Mouse (Mus musculus): Measurements from ENCODE around the gene Rb1.

Gene Rb1

DNA sequence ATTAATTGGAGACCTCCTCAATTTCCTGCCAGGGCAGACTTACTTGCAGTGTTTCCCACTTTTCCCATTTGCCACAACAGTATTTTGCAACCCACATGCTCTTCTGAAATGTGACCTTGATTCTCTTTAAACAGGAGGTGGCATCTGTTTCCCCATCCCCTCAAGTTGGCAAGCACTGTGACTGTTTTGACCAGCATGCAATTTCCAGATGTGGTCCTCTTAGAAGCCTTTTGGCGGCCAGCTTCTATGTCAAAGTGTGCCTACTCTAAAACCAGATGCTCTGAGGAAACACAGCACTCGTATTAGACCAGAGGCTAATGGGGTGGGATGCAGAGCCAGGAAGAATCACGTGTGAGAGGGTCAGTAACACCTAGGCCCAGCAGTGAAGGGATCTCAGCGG lies 67.4 kb downstream of the Rb1 start:
- peak; percentile 88 for DNase-seq (ENCODE audit: low read depth)

DNA sequence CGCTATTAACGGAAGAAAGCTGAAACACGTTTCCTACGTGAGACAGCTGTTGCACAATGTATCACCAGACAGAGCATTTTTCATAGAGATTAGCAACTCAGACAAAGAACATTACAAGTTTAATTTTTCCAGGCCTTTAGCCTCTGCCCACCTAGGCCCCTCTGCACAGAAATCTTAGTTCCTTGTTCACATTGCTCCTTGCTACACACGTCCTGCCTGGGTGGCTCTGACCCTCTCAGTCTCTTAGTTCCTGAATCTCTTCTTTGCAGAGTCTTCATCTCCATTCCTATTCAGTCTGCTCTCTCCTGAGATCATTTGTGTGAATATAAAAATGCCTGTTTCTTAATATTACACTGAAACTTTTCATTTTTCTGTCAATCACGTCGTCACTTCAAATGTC lies 68.3 kb downstream of the Rb1 start:
- peak; percentile 76 for DNase-seq (ENCODE audit: low read depth)

DNA sequence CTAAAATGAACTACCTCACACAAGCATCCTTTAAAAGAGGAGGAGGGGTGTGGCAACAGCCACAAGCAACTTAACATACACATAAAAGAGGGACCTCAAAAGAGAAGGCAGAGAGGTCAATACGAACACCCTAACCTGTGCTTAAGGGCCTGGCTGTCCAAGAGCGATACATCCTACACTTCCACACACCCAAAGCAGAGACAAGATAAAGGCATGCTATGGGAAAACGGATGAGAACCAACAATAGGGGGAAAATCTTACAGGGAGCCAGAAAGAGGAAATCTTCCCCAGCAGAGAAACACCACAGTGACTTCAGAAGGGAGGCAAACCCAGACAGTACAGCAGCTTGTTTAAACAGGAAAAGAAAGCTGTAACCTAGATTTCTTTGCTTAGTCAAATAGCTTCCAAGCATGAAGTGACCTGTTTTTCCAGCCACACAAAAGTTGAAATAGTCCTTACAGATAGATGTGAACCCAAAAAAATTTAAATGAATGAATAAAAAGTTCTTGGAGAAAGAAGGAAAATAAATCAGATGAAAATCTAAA lies 70.1 kb downstream of the Rb1 start:
- DNase-seq (ENCODE audit: low read depth): peak; percentile 26

DNA sequence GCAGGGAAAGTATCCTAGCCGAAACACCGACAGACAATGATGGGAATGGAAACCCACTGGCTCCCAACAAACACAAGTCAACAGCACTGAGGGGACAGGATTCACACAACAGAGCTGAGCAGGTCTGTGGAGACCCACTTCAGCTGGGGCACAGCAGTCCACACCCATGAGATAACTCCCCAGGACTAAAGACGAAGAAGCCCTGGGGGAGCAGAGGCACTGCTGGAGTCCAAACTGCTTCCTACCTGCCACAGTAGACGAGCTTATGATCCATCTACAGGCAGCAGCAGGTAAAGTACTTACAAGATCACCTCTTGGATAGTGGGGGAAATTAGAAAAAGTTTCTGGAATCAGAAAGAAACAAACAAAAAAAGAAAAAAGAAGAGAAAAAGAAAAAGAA lies 71.2 kb downstream of the Rb1 start:
- DNase-seq (ENCODE audit: low read depth): no peak

DNA sequence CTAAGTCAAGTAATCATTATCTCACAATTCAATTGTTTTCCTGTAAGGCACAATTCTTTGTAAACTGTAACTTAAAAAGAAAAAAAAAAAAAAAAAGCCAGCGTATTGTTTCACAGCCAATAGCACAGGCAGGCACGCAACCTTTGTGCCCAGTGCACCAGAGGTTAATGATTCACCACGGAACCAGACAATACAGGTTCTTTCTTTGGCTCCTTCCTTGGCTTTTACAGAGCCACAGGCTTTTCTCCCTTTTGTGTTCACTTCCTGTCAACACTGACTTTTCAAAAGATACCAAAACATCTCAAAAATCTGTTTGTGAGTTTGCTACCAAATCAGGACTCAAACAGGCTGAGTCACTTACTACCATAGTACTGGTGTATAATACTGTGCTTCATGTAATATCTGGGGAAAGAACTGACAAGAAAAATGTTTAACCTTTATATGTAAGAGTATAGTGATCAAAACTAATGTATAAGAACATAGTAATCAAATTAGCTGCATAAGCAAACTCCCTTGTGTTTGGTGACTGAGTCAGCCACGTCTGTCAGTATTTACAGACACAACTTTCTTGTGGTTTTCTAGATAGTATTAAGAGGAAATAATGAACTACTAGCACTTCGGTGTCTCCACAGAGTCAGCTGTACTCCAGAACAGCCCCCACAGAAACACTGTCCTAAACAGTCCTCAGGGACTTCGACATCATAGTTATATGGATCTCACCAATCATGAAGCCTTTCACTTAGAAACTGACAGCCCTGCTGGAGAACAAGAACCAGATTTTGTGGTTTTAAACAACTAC lies 72.0 kb downstream of the Rb1 start:
- peak; percentile 68 for DNase-seq (ENCODE audit: low read depth)

DNA sequence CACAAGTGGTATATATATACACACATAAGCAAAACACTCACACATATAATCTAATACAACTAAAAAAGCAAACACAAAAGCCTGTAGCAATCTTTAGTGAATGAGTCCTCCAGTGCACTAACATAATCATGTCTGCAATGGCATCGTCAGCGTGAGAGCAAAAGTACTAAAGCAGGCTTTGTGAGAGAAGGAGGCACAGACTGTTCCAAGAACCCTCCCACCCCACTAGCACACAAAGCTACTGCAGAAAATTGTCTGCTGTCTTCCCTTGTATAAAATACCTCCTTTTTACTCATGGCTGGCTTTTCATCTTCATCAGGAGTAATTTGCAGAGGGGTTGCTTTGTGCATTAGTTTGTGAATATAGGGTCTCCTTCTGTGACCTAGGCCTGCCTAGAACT lies 73.3 kb downstream of the Rb1 start:
- no peak for DNase-seq (ENCODE audit: low read depth)

DNA sequence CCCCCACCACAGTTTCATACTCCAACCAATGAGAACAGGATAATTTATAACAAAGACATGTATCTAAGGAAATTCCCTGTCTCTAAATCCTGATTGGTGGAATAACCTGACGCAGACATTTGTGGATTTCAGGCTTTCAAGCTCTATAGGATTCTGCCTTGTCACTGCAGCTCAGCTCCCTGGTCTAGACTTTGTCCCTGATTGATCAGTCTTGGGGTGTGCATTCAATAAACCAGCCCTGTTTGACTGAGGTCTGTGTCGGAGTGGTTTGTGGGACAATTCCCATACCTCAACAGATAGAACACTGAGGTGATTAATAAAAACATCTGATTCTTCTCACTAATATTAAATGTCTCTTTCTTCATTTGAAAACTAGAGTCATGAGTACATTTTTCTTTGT lies 75.6 kb downstream of the Rb1 start:
- no peak for DNase-seq (ENCODE audit: low read depth)

DNA sequence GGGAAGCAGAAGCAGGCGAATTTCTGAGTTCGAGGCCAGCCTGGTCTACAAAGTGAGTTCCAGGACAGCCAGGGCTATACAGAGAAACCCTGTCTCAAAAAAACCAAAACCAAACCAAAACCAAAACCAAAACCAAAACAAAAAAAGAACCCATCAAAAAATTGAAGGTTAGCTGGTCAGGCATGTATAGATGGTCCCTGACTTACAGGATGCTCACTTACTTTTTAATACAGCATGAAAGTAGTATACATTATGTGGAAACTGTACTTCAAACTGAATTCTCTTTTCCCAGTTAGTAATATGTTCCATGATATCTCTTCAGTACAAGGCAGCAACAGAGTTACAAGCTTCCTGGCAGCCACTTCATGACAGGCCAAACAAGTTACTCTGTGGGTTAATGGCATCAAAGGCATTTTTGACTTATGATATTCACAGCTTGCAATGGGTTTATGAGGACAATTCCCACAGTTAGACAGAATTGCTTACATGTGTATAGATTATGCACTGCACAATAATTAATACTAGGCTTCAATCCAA lies 81.5 kb downstream of the Rb1 start:
- DNase-seq (ENCODE audit: low read depth): no peak

DNA sequence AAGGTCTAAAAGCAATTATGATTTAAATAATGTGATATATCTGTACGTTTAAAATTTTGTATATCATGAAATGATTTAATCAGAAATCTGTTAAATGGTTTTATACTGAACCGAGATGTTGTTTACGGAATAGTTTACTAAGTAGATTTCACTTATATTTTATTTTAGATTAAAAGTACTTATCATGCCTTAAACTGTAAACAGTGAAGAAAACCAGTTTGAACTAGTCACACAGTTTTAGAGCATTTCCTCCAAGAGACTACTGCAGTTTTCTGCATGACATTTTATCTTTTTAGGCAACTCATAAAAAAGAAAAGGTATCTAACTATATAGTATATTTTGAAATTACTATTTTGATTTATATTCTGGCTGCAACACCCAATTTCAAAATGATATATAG lies 85.8 kb downstream of the Rb1 start:
- peak; percentile 57 for DNase-seq (ENCODE audit: low read depth)

DNA sequence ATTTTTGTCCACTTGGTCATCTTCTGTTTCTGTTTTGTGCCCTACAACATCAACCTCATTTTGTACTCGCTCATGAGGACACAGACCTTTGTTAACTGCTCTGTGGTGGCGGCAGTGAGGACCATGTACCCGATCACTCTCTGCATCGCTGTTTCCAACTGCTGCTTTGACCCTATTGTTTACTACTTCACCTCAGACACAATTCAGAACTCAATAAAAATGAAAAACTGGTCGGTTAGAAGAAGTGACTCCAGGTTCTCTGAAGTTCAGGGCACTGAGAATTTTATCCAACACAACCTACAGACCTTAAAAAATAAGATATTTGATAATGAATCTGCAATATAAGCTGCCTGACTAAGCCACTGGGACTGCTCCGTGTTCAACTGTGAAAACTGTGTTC lies 86.3 kb downstream of the Rb1 start:
- DNase-seq (ENCODE audit: low read depth): peak; percentile 74

DNA sequence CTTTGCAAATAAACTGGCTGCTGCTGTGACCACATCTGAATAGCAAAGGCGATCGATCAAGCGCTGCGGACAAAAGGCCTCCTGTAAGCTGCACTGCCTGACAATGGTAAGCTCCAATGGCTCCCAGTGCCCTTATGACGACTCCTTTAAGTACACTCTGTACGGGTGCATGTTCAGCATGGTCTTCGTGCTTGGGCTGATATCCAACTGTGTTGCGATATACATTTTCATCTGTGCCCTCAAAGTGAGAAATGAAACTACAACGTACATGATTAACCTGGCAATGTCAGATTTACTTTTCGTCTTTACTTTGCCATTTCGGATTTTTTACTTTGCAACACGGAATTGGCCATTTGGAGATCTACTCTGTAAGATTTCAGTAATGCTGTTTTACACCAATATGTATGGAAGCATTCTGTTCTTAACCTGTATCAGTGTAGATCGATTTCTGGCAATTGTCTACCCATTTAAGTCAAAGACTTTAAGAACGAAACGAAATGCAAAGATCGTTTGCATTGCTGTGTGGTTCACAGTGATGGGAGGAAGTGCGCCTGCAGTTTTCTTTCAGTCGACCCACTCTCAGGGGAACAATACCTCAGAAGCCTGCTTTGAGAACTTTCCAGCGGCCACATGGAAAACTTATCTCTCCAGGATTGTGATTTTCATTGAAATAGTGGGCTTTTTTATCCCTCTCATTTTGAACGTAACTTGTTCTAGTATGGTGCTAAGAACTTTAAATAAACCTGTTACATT lies 86.9 kb downstream of the Rb1 start:
- peak; percentile 80 for DNase-seq (ENCODE audit: low read depth)

DNA sequence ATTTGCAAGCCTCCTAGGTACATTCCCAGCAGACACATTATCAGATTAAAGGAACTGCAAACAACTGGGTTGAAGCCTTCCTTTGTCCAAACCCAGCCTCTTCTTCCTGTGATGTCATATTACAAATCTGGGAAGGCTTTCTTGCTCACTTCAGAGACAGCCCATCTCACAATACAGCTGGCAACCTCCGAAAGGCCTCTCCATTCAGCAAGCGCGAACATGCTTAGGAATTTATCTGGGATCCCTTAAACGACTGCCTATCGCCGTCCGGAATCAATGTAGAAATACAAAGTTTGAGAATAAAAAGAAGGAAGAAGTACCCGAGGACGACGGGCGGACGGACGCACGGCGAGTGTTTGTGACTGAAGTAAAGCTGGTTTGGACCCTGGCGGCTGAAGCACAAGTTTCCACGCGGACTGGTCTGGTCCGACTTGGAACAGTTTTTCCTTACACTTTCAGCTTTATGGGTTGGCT lies 87.7 kb downstream of the Rb1 start, which contains the start of gene Lpar6:
Lpar6 (plus strand) TSS at position 48 of the 474 bp plus-strand sequence.
- DNase-seq (ENCODE audit: low read depth): peak; percentile 91

DNA sequence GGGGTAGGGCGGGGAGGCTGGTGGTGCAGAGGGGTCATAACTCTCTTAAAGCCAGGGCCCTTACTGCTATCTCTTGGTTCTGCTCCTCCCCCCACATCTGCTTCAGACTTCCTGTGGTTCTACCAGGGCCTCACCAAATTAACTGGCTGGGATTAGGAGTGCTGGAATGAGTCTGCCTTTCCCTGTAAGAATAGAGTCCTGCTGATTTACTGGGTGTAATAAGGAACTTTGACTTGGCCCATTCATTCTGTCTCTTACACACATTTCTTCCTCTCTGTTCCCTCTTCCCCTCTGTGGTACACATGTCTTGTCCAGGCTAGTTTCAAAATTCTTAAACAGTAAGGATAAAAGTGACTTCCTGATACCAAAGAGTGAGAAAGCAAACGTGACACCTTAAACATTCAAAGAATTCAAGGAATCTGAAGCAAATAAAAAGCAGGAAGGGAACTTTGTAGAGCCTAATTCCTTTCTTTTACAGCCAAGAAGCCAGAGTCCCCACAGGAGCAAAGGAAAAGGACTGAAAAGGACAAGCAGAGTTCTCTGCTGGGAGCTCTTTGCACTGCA lies 91.1 kb downstream of the Rb1 start:
- DNase-seq (ENCODE audit: low read depth): peak; percentile 37

DNA sequence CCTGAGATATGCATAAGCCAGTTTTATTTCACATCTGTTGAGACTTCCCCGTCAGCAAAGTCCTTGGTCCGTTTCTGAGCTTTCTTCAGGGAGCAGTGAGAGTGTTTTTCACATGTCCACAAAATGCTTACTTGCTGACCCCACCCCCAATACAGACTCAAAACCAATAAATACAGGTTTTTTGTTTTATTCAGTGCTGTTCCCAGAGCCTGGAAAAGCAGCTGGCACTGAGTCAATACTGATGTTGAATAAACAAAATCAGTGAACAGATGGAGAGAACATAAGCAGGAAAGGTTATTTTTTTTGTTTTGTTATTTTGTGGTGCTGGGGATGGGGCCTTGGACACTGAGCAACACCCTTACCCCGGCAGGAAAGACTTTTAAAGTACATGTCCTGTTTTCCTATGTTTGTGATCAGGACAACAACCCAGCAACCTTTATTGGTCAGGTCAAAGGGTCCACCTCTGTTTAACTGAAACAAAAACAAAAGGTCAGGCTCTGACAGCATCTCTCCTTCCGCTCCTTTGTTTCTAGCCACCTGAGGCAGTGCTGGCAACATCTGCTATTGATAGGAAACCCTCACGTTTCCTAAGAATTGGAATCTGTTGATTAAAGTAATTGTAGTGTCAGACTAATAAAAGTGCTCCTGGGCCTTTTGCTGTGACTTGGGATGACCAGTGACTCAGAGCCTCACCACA lies 94.2 kb downstream of the Rb1 start:
- DNase-seq (ENCODE audit: low read depth): peak; percentile 21

DNA sequence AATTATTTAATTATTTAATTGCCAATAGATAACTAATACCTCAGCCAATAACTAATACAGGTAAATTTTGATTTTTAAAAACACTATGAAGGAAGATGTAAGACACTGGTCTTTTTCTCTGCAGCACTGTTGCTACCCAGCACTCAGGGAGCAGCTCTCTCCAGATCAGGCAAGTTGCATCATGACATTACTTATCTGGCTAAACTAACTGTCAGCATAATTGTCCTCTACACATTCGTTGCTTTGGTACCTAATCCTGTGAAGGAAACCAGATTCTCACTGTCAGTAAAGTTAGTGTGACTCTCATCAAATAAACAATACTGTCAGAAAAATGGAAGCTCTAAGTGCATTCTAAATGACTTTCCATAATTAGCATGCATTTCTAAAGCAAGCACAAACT lies 98.8 kb downstream of the Rb1 start:
- no peak for DNase-seq (ENCODE audit: low read depth)

DNA sequence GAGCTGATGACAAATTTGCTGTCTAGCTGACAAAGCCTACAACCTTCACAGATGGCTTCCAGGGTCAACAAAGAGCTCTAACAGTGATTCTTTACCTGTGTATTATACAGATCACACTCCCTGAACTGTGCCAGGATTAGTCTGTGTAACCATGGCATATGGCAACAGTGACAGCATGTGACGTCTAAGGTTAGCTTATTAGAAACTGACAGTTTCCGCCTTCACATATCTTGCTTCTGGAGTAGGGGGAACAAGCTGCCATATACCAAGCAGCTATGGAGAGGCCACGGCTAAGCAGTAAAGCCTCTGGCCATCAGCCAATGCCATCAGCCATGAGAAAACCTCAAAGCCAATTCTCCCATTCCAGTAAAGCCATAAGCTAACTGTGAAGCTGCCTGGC lies 99.3 kb downstream of the Rb1 start:
- DNase-seq (ENCODE audit: low read depth): no peak

DNA sequence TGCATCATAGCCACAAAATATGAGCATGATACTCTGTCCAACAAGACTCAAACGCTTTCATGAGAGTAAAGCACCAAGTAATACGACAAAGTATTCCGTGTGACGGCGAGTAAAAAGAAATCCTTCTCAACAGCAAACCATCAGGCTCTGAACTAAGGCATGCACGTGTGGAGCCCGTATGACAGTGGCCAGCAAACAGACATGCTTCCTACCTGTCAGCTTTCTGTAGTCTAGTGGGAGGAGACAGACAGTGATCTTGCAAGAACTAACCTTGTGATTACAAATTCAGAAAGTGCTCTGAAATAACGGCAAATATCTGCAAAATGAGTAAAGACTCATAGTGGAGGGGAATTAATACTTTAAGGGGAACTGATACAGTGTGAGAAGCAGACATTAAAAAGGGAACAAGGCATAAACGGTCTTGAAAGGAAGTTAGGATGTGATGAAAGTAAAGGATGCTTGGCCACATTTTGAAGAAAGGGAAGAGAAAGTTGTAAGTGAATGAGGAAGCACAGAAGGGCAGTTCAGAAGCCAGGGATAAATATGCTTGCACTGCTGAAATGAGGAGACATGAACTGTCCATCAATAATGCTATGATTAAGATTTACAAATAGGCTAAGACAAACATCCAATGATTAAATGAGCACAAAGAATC lies 103.2 kb downstream of the Rb1 start:
- peak; percentile 67 for DNase-seq (ENCODE audit: low read depth)

DNA sequence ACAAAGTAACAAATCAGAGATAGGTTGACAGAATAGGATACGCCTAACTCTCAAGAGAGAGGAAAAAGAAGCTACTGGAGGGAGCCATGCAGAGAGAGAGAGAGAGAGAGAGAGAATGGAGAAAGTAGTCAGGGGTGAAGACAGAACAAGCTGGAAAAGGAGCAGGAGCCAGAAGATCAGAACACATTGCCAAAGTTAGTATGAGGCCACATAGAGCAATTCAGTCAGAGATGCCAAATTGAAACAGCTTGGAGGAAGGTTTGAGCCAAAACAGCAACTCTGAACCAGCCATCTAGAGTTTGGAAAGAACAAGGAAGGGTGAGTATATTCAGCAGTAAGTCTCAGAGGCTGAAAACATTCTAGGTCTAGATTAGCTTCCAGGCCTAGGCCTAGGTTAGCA lies 108.6 kb downstream of the Rb1 start:
- no peak for DNase-seq (ENCODE audit: low read depth)

DNA sequence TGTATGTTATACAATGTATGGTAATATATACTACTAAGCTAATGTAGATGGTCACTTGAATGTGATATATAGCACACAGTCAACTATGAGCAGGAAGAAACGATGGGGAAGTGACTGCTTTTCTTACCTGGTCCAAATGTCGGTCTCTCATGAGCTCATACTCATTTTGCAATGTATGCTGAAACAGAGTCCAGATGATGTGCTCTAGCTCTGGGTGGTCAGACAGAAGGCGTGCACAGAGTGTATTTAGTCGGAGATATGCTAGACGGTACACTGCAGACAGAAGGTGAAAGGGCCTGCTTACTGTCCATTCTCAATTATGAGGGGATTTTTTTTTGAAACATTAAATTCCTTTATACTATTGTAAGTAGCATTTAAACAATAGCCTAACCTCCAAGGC lies 114.1 kb downstream of the Rb1 start:
- no peak for DNase-seq (ENCODE audit: low read depth)

DNA sequence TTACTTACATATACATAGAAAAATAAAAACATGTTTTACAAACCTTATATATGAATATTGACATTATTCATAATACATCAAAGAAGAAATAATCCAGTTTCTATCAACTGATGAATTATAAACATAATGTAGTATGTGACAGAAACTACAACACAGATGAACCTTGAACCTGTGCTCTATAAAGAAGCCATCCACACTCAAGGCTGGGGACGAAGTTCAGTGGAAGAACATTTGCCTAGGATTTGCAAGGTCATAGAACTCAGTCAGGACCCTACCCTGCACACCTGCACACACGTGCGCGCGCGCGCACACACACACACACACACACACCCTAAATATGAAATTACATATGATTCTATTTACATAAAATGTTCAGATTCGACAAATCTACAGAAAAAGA lies 115.4 kb downstream of the Rb1 start:
- no peak for DNase-seq (ENCODE audit: low read depth)

DNA sequence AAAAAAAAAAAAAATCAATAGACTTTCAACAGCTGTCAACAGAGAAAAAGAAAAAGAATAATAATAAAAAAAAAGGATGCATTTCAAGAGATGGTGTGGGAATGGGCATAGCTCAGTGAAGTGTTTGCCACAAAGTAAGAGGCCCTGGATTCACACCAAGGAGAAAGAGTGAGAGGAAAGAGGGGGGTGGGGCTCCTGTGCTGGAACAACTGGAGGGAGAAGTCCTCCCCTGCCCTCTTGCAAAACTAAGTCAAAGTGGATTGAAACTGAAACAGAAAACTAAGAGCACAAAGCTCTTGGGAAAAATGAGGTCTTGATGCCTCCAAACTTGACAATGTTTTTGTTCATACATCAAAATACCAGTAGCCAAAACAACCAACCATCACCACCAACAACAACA lies 116.4 kb downstream of the Rb1 start:
- DNase-seq (ENCODE audit: low read depth): peak; percentile 24

All from 416B (cell line).